Mouse (Mus musculus) subcutaneous adipose tissue, adult 2 months (tissue): Measurements from ENCODE around the gene Gcsam. TPM values are rescaled to one million over a fixed set of nuclear protein-coding genes. Genes with fewer than 3 reads are reported as not detected.

ENCODE experiments used
- polyA plus RNA-seq: library from polyadenylated mRNA; depleted of rRNA; stranded (reverse); fragments of >200 nt; gene quantifications from 2 replicates; pipeline ENCODE4 v1.2.3, GENCODE M21; 2012; ENCODE audit warnings: low replicate concordance; rRNA removed

Gene Gcsam
- polyA plus RNA-seq = 0.17 and 0.49 TPM in 2 replicates

DNA sequence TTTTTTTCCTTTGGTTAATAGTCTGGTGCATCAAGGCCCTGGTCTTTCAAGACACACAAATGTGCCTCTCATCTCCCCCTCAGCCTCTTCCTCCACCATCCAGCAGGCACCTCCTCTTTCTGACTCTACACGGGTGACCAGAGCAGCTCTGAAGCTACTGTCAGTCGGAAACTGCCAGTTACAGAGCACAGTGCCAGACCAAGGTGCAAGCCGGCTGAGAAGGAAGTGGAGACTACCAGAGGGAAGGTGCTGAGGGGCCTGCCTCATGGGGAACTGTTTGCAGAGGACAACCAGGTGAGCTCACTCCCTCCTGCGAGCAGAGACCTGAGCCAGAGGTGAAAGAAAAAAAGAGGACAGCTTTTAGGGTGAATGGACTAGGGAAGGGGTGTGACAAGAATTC, at the start of gene Gcsam:
TSS of gene Gcsam (plus strand) at position 114 of the 400 bp plus-strand sequence.

DNA sequence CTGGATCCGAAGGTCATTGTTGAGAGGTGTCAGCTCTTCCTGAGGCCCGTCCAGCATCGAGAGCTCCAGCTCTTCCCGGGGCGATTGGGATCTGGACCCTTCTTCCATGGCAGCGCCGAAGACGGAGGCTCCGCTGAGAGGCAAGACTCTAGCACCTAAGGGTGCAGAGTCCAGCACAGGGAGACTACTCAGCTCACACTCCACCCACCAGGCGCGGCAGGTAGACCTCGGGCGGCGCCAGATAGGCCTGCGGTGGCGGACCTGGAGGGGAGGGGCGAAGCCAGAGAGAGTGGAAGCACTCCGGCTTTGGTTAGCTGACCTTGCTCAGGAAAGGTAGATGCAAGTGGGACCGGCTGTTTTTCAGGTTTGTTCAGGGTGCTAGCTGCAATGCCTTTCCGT, 43.8 kb downstream of the Gcsam start, which contains the start of gene BC016579:
TSS of gene BC016579 (minus strand) at position 135 of the 399 bp plus-strand sequence.

Other genes with a start within 250 kb of the Gcsam start
- gene Cd200, start 201.3 kb upstream of the Gcsam start, polyA plus RNA-seq = 145 and 207 TPM in 2 replicates
- 0.17 and 3.0 TPM in 2 replicates for gene Gm609, start 117.4 kb upstream of the Gcsam start, polyA plus RNA-seq
- 1.0 TPM in 1 of 2 replicates, not detected in the other for gene Gm17783, start 78.3 kb upstream of the Gcsam start, polyA plus RNA-seq
- gene Slc9c1, start 75.1 kb upstream of the Gcsam start, polyA plus RNA-seq = not detected in 2 replicates
- 0.09 TPM in 1 of 2 replicates, not detected in the other for gene BC016579, start 43.7 kb downstream of the Gcsam start, polyA plus RNA-seq
- gene Tmprss7, start 83.3 kb downstream of the Gcsam start, polyA plus RNA-seq = 0.06 and 0.63 TPM in 2 replicates
- gene Tagln3, start 114.2 kb downstream of the Gcsam start, polyA plus RNA-seq = 0.60 and 2.6 TPM in 2 replicates
- 8.8 and 11.4 TPM in 2 replicates for gene Abhd10, start 132.6 kb downstream of the Gcsam start, polyA plus RNA-seq